Mouse (Mus musculus): Measurements from ENCODE around the gene Gtf3c6.

GRCm38 (mm10) chr10:40260305-40260704 is 2.4 kb upstream of the Gtf3c6 start:
- TF ChIP-seq CTCF (IDR thresholded peaks at IDR 0.05; ENCODE audit: borderline replicate concordance, extremely low read depth, insufficient read depth, insufficient read length) (no peak), POLR2A (IDR thresholded peaks at IDR 0.05; ENCODE audit: borderline replicate concordance, extremely low read depth, insufficient read depth, insufficient read length, poor library complexity, severe bottlenecking) (no peak)
